ENCODE assay signal across 8 mouse cellular contexts in the genomic region with DNA sequence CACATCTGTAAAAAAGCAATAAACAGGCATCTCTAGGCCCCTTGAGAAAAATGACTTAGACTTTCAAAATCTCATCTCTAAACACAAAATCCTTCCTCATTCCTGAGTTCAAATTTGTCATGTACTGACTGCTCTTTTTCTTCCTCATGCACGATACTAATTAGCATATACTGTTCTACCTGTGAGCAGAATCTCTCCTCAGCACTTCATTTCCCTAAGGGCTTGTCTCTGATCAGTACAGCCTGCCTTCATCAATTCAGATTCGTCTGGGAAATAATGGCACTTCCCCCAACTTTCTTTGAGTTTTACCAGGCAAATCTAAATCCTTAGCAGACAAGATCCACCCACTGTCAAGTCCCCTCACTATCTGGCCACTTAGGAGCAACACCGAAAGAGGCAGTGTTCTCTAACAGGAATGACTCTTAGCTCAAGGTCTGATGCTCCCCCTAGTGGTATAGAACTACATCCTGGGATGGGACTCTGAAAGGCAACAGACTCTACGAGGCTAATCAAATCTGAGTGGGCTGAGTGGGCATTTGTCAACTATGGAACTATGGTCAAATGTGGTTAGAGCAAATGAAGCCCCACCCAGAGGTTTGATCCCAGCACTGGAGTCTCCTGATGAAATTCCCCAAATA.
A peak's percentile ranks its signal among the peaks of the same experiment; 100 is the strongest.
DNase-seq lines count a peak whose midpoint lies in the region; ATAC-seq and TF ChIP-seq lines count a peak whose summit lies in the region.

No protein-coding gene starts in this region.

- H3K27ac ChIP-seq in kidney, embryonic 14.5 days (ENCODE audit: low read depth, low read length) = no peak overlapping the region
- no peak overlapping the region for H3K27ac ChIP-seq in neural tube, embryonic 14.5 days (ENCODE audit: low read depth, low read length)

- H3K4me3 ChIP-seq in E14TG2a.4 (replicated peaks; ENCODE audit: low read length) = no peak overlapping the region
- no peak overlapping the region for H3K4me3 ChIP-seq in kidney, embryonic 14.5 days (ENCODE audit: low read length)
- no peak overlapping the region for H3K4me3 ChIP-seq in neural tube, embryonic 14.5 days (ENCODE audit: low read depth, low read length)

- peak; percentile 81 for TF ChIP-seq CTCF in E14TG2a.4 (conservative IDR thresholded peaks at IDR 0.05; ENCODE audit: low read length)

- peaks cover 15% of the 10 kb centered on the region for H3K36me3 ChIP-seq in E14TG2a.4 (ENCODE audit: insufficient read depth, low read length)
- H3K36me3 ChIP-seq in kidney, embryonic 14.5 days (ENCODE audit: control insufficient read depth, insufficient read depth, low read length) = no peaks in the 10 kb centered on the region
- no peaks in the 10 kb centered on the region for H3K36me3 ChIP-seq in neural tube, embryonic 14.5 days (ENCODE audit: control insufficient read depth, insufficient read depth, low read length)

- H3K9ac ChIP-seq in kidney, embryonic 14.5 days (ENCODE audit: low read depth, low read length) = no peak overlapping the region
- no peak overlapping the region for H3K9ac ChIP-seq in neural tube, embryonic 14.5 days (replicated peaks; ENCODE audit: low read depth, low read length)

- WGBS in kidney, embryonic 14.5 days = 27% methylated on average over 4 of the region's 4 CpGs
- WGBS in neural tube, embryonic 14.5 days = 23% methylated on average over 4 of the region's 4 CpGs

- H3K27me3 ChIP-seq in E14TG2a.4 (ENCODE audit: insufficient read depth, low read length) = no peaks in the 10 kb centered on the region
- H3K27me3 ChIP-seq in kidney, embryonic 14.5 days (ENCODE audit: control insufficient read depth, insufficient read depth, low read length) = no peaks in the 10 kb centered on the region
- H3K27me3 ChIP-seq in neural tube, embryonic 14.5 days (ENCODE audit: control insufficient read depth, insufficient read depth, low read length) = no peaks in the 10 kb centered on the region

- H3K9me3 ChIP-seq in E14TG2a.4 (ENCODE audit: low read length) = no peaks in the 10 kb centered on the region
- H3K9me3 ChIP-seq in kidney, embryonic 14.5 days (ENCODE audit: control insufficient read depth, low read length) = no peaks in the 10 kb centered on the region
- H3K9me3 ChIP-seq in neural tube, embryonic 14.5 days (ENCODE audit: control insufficient read depth, low read length) = no peaks in the 10 kb centered on the region

- no peak overlapping the region for H3K4me2 ChIP-seq in kidney, embryonic 14.5 days (replicated peaks; ENCODE audit: low read depth, low read length)
- no peak overlapping the region for H3K4me2 ChIP-seq in neural tube, embryonic 14.5 days (ENCODE audit: low read depth, low read length)

- peak; percentile 93 for ATAC-seq in kidney, embryonic 14.5 days (ENCODE audit: low FRiP score, low TSS enrichment)
- peak; percentile 83 for ATAC-seq in neural tube, embryonic 14.5 days (ENCODE audit: low read depth)

- peak; percentile 87 for DNase-seq in ZHBTc4 (ENCODE audit: low read depth, low spot score)
- peak; percentile 85 for DNase-seq in embryo, embryonic 11 days
- DNase-seq in heart, adult 9 months (ENCODE audit: low spot score in 2 of 2) = peak; percentile 38 to 52
- DNase-seq in lung, adult 18-20 months = peak; percentile 13 to 67
- no peak for DNase-seq in right cerebral cortex, postnatal 14 days

- H3K4me1 ChIP-seq in E14TG2a.4 (replicated peaks; ENCODE audit: low read depth, low read length) = peaks cover 27% of the 10 kb centered on the region
- H3K4me1 ChIP-seq in kidney, embryonic 14.5 days (ENCODE audit: control insufficient read depth, insufficient read depth, low read length) = no peaks in the 10 kb centered on the region
- H3K4me1 ChIP-seq in neural tube, embryonic 14.5 days (ENCODE audit: control insufficient read depth, insufficient read depth, low read length) = no peaks in the 10 kb centered on the region
